Mouse (Mus musculus): ENCODE results near the gene Pgap3.
"Not testable (repeated sequence)": the region's sequence is repeated elsewhere in the genome, so short reads cannot be mapped to it uniquely, and the experiment has no call there.

Pgap3 gene

DNA sequence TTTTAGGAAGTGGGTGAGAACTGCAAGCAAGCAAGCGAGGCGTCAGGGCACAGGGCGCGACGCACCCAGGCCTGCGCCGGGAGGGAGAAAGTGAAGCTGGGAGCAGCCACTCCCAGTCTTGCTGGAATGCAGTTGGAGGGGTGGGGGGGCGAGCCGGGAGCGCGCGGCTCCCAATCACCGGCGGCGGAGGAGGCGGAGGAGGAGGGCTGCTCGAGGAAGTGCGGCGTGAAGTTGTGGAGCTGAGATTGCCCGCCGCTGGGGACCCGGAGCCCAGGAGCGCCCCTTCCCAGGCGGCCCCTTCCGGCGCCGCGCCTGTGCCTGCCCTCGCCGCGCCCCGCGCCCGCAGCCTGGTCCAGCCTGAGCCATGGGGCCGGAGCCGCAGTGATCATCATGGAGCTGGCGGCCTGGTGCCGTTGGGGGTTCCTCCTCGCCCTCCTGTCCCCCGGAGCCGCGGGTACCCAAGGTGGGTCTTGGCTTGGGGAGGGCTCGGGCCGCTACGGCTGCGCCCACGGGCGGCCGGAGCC, 12.0 kb upstream of the Pgap3 start, which contains the start of gene Erbb2:
Gene Erbb2 (plus strand): TSS at position 198 of the 524 bp plus-strand sequence.
- peak; percentile 87 for DNase-seq

DNA sequence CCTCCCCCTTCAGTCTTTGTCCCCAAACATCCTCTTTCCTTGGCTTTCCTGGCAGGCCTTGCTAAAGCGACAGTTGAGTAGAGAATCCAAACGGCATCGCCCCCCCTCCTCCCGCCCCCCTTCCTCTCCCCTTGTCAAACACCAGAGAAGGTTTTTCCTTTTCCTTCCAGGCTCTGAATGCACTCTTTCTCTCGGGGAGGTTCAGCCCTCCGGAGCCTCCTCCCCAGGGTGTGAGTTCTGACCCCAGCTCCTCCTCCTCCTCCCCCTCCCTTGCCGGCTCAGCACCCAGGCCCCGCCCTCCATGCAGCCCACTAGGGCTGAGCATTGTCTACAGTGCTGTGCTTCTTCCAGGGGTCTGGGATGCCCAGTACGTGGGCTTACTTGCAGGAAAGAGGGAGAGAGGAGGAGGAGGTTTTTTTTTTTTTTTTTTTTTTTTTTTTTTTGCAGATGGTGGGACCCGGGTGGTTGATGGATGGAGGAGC, 9.1 kb upstream of the Pgap3 start:
- peak; percentile 80 for DNase-seq

DNA sequence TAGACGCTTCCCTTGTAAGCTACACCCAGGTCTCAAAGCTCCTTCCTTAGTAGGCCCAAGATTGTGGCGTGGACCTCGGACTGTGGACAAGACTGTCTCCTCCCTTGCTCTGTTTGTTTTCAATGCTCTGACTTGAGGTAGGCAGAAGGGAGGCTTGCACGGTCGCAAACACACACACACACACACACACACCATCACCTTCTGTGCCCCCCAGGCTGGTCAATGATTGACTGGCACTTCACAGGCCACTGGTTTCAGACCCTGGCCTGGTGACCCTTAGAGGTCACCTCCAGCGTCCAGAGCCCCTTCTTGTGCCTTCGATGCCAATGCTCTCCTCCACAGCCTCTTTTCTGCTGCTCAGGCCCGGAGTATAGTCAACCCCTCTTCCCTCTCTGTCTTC, 8.6 kb upstream of the Pgap3 start:
- no peak for DNase-seq

DNA sequence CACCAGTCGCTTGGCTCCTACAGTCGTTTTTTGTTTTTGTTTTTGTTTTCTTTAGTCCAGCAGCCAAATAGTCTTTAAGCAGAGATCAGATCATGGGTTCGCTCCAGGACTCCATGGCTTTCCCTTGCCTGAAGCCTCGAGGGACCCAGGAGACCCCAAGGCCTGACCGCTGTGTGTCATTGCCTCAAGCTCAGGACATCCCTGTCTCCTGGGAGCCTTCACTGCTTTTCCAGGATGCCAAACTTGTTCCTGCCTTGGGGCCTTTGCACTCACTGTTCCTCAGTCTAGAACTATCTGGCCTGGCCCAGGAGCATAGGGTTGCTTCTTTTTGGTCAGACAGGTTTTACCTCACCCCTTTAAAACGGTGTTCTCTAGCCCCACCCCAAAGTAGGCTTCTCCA, 6.3 kb upstream of the Pgap3 start:
- no peak for DNase-seq

DNA sequence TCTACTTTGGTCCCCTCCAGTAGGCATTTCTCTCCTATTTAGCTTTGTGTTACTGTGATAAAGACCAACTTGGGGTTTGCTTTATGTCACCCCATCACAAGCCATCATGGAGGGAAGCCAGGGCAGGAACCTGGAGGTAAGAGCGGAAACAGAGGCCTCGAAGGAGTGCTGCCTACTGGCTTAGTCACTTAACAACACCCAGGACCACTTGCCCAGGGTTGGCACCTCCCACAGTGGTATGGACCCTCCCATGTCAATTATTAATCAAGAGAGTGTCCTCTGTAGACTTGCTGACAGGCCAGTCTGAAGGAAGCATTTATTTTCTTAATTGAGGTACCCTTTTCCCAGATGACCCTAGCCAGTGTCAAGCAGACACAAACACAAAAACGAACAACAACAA, 526 bp upstream of the Pgap3 start:
- no peak for DNase-seq

DNA sequence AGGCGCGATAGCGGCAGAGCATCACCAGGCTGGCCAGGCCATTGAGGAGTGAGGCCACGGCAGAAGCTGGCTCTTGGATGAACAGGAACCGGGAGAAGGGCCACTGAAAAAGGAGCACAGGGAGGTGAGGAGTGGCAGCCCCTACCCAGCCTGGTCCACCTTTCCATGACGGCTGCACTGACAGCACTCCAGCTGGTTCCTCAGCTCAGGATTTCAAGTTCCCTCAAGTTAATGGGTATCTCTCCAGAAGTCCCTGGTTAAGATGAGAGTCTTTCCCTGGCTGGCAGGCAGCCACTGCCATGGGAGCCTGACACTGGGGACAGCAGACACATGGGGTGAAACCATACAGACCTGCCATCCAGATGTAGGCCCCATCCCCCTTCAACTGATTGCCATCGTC, 2.3 kb downstream of the Pgap3 start:
- no peak for DNase-seq

DNA sequence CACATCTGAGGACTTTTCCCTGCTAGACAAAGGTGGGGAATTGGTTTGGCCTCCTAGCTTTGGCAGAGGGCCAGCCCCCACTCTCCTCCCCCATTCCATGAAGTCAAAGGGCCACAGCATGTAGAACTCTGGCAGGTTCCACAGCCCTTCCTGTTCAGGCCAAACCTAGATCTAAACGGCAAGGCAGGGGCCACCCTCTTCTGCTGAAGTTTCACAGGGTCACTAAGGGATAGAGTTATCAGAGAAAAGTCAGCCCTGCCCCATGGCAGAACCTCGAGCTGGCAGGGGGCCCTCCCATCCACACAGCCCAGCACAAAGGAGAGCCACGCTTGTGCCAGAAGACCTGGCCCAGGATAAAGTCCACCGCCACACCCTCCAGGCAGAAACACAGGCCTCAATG, 5.2 kb downstream of the Pgap3 start:
- DNase-seq = no peak

DNA sequence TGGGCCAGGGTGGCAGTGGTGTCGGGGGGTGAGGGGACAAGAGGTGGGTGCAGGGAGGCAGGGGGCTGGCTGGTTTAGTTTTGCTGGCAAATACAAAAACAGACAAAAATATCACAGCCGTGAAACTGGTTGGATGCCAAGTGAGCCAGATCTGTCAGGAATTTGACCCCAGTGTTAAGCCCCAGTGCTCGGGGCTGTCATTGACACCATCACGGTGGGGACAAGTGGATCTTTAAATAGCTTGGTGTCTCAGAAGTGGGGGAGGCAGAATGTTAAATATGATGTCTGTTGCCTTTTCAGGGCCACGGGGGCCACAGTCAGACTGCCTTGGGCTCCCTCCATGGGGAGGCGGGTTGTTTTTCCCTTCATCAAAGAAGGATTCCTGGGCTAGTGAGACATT, 6.0 kb downstream of the Pgap3 start:
- DNase-seq = no peak

DNA sequence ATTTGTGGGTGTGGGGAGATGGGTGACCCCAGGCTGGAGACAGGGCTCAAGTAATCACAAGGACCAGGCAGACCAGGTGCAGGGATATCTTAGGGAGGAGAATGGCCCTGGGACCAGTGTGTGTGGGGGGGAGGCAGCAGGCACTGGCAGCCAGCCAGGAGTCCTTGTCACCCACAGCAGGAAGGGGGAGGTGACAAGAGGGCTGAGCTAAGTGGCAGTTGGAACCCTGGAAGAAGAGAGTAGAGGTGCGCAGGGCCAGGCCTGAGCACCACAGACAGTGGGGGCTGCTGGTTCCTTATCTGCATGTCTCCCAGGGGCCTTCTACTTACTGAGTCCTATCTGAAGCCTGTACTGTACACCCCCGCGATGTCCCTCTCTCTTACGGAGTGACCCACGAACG, 7.0 kb downstream of the Pgap3 start:
- DNase-seq = peak; percentile 66

DNA sequence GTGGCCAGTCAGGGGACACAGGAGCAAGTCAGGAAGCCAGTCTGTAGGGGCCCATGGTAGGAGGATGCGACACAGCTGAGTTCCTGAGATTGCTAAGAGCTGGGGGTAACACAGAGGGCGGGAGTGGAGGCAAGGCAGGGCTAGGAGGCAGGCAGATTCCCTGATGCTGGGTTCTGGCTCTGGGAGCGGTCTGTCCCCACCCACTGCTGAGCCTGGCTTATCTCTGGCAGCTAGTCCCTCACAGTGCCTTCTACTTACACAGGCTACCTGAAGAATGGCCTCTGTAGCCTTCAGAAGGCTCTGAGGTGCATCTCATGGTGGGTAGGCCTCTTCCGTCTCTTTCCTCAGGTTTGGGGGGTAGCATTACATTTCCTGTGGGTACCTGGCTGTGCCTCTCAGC, 7.6 kb downstream of the Pgap3 start:
- no peak for DNase-seq

DNA sequence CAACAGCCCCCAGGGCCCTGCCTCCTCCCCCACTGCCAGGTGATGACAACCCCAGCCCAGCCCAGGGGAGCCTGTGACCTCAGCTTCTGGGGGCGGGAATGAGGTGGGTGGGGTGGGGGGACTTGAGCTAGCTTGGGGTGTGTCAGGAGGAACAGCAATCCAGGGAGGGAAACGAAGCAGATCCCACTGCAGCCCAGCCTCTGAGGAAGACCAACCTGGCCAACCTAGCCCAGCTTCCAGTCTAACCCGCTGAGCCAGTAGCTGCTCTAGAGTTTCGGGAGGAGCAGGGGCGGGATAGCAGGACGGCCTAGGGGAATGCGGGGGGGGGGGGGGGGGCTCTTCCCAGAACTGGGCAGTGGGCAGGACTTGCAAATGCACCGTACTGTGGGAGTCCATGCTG, 8.3 kb downstream of the Pgap3 start:
- no peak for DNase-seq

DNA sequence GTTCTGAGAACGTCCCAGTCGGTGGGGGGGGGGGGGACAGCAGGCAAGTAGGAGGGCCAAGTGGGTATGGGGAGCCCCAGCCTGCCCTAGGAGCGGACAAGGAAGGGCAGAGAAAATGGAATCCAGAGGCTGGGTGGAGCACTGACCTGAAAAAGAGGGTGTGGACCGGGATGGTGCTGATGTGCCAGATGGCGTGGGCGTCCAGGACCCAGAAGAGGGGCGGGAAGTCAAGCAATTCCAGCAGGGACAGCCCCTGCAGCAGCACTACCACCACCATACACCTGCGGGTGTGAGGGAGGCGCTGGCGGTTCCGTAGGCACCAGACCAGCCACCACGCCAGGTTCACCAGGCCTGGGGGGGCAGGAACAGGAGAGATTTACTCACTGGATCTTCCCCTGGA, 10.1 kb downstream of the Pgap3 start:
- no peak for DNase-seq

DNA sequence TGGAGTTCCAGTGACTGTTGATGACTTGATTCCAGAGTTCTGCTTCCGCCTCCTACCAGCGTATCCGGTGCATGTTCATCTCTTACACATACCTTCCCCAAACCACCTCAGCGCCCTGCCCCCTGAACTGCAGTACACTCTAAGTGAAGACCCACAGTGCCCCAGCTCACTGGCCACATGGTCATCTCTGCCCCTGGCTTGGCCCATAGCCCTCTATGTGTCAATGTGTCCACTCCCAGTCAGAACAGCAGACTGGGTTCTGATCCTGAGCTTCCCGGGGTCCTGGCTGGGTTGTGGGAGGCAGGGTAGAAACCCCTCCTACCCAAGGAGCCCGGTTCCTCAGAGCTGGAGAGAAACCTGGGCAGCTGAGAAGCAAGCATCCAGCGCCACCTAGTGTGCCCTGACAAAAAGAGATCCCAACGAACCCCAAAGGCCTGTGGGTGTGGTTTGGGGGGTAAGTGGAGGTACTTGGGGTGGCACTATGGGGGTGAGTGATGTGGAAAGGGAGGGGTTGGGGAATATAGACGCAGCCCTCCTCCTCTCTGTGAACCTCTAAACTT, 11.0 kb downstream of the Pgap3 start:
- peak; percentile 74 for DNase-seq

DNA sequence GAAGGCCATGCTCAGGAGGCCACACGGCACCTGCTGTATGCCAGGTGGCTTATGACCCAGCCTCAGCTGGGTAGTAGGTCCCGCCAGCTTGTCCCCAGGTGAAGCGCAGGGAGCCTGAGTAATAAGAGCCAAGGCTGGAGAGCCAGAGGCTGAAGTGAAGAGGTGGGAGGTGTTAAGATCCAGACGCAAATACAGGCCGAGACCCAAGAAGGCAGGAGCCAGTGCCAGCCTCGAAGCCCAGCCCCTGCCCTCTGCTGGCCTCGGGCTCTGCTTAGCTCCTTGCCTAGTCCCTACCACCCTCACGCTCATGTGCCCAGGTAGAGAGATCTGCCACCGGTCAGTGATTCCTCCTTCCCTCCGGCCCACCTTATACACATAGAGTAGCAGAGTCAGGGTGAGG, 12.0 kb downstream of the Pgap3 start:
- DNase-seq = no peak

DNA sequence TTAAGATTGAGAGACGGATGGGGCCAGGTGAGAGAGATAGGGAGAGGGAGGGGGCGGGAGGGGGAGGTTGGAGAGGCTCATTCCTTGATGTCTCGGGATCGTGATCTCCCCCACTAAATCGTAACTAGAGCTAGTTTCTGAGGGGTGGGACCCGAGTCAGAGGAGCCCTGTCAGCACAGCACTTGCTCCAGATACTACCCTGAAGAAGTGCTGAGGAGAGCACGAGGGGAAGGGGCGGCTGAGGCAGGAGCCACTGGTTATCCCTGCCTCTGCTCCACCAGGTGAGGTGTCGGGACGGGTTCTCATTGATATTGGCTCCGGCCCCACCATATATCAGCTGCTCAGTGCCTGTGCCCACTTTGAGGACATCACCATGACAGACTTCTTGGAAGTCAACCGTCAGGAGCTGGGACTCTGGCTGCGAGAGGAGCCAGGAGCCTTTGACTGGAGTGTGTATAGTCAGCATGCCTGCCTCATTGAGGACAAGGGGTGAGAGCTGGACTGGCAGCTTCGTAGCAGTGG, 13.2 kb downstream of the Pgap3 start:
- DNase-seq = no peak

DNA sequence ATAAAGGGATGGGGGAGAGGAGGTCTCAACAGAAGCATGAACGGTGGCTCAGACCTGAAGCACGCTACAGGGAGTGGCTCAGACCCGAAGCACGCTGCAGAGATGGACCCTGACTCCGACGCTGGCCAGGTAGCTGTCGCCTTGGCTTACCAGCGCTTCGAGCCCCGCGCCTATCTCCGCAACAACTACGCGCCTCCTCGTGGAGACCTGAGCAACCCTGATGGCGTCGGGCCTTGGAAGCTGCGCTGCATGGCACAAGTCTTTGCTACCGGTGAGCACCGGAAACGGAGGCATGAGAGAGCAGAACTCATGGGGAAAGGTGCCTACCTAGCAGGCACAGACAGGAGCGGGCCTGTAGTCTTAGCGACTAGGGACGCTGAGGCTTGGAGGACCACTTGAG, 13.7 kb downstream of the Pgap3 start:
- DNase-seq = no peak

DNA sequence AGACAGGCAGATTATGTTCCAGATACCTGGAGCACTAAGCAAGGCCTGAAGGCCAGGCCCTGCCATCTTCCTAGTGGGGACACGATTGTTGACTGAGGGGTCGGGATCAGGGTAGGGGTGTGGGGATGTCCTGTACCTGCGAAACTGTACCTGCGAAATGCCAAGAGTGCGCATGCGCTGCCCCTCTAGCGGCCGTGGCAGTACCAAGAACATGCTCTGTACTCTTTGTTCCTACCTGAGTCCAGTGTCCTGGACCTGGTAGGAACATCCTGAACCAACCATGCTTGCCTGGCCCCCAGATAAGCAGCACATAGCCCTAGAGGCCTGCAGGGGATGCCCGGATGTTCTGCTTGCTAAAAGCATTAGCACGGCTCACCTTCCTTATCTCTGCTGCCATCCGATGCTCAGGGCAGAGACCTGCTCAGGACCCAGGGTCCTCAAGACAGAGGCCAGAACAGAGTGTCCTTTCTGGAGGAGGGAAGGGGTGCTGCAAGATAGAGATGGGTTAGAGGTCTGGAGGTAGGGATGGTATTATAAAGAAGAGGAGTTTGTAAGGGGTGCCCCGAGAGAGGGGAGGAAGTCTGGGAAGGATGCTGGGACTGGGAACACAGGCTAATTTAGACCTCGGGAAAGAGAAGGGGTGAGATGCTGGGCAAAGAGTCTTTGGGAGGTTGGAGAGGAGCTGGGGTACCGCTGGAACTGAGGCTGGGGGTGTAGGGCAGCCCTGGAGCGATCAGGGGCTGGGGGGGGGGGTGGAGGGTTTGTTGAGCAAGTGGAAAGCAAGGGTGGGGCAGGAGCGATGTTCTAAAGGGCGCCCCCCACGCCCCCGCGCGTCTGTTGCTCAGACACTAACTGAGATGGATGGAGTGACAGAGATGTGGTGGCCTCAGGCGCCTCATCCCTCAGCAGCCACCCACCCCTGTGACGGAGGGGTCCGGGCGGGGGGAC, 14.4 kb downstream of the Pgap3 start, which contains the start of gene Pnmt:
Gene Pnmt (plus strand): TSS at position 813 of the 948 bp plus-strand sequence.
- no peak for DNase-seq

DNA sequence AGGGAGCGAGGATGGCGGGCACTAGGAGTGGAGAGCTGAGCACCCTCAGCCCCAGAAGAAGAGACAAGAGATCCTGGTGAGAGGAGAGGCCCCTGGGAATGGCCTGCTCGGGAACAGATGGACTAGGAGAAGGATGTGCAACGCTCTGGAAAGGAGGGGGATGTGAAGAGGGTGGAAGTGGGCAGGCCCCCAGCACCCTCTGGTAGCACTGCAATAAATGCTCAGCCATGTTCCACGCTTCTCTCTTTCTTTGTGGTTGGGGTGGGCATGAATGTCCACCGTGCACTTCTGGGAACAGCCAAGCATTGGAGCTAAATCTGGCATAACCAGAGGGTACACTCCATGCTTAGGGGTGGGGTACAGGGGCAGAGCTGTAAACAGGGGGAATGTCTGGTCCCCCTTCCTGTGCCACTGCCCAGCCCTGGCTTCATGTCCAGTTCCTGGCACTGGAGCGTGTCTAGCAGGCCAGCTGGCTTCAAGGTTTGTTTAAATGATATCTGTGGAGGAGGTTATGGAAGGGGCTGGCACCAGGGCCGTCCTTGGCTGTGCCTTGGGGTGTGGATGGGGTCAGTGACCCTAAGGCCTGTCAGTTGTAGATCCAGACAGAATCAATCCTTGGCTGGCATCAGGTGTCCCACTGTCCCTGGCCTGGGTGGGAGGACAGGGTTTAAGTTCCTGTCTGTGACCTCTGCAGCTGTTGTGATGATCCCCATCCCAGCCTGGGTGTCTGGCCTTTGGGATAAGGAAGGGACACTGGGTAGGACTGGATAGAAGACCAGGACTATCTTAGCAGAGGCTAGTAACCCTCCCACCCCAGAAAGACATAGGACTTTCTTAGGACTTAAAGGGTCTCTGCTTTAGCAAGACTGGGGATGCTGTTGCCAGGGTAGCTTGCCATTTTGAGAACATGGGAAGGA, 15.3 kb downstream of the Pgap3 start:
- DNase-seq = no peak

DNA sequence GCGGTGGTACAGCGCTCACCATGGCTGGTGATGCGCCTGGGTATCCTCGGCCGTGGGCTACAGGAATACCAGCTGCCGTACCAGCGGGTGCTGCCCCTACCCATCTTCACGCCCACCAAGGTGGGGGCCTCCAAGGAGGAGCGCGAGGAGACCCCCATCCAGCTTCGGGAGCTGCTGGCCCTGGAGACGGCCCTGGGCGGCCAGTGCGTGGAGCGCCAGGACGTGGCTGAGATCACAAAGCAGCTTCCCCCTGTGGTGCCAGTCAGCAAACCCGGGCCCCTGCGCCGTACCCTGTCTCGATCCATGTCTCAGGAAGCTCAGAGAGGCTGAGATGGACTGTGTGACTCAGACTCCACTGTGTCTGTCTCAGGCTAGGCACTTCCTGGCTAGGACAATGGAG, 16.1 kb downstream of the Pgap3 start:
- no peak for DNase-seq

DNA sequence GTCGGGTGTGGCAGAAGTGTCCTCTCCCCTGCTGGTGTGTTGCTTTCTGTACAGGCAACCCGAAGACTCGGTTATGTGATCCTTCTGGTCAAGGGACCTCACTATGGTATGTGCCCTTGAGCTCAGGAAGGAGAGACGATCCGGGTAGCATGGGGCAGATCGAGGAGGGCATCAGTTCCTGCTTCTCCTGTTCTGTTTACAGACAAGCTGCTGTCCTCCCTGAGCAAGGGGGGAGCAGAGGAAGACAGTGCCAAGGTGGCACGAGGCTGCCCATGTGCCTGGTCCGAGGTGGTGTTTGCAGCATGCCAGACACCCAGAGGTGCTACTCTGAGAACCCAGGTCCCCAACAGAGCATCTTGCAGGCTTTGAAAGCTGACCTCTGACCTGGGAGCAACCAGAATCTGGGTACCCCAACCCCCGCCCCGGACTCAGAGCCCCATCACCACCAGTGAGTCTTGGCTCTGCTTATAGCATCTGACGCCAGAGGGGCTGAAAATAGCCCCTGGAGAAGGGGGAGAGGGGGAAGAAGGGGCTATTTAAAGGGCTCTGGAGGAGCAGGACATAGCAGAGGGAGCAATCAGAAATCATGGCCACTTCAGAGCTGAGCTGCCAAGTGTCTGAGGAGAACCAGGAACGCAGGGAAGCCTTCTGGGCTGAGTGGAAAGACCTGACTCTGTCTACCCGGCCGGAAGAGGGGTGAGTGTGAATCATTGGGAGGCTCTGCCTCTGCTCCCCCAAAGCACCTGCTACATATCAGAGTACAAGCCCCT, 16.8 kb downstream of the Pgap3 start, which contains the start of gene Tcap:
Gene Tcap (plus strand): TSS at position 551 of the 770 bp plus-strand sequence.
- no peak for DNase-seq

DNA sequence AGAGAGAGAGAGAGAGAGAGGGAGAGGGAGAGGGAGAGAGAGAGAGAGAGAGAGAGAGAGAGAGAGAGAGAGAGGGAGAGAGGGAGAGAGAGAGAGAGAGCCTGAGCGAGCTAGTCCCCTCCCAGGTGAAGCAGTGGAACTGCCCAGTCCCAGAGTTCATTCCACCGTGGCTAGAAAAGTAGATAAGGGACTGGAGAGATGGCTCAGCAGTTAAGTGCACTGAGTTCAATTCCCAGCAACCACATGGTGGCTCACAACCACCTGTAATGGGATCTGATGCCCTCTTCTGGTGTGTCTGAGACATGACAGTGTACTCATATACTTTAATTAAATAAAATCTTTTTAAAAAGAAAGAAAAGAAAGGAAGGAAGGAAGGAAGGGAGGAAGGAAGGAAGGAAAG, 17.9 kb downstream of the Pgap3 start:
- DNase-seq = not testable (repeated sequence)

DNA sequence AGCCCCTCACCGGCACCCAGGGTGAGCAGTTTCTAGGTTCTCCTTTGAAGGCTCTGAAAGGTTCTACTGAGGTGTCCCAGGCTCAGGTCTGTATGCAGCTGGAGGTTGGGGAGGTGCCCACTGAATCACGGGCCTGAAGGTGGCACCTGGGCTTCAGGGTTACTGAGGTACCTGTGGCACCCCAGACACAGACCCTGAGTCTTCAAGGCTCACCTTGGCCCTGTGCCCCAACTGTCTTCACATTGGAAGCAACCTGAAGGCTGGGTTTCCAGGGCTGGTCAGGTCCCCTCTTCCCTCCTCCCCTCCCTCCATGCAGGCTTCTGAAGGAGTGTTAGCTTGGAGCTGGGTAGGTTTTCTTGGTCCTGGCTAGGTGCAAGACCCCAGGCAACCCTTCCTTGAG, 18.6 kb downstream of the Pgap3 start:
- DNase-seq = no peak
